Mouse (Mus musculus): ENCODE data around the gene Dus3l.

The Dus3l gene

GRCm38 (mm10) chr17:56764474-56765354 is at the start of gene Dus3l:
Gene Dus3l (plus strand): TSS chr17:56764757.
- peak; percentile 80 for ATAC-seq (ENCODE audit: insufficient number of reproducible peaks, low FRiP score, low TSS enrichment)

GRCm38 (mm10) chr17:56715360-56715759 is 49.2 kb upstream of the Dus3l start:
- ATAC-seq (ENCODE audit: insufficient number of reproducible peaks, low FRiP score, low TSS enrichment) = no peak

DNA sequence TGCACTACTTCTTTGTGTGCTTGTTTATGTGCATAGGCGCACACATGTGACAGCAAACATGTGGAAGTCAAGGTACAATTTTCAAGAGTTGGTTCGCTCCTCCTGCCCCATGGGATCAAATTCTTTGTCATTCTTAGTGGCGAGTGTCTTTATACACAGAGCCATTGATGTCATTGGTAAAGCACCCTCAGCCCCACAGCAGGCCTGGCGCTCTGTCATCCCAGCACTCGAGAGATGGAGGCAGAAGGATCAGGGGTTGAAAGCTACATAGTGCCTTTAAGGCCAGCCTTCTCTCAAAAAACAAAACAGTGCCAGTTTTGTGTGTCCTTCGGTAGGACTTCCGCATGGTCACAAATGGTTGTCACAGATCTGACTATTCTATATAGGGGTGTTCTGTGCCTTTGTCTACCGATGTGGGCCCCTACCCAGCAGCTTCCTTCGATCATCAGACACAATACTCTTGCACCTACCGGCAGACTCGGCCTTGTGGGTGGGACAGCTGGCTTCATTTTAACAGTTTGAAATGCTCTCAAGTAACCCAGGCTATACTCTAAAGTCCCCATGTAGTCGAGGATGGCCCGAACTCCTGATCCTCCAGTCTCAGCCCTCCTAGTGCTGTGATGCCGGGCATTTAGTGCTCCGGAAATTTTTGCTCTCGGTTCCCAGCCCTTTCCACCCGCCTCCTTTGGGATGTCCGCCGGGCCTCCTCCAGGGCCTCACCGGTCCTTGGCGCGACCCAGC is 48.5 kb upstream of the Dus3l start:
- peak; percentile 11; the same call in 1 of the 2 replicates for ATAC-seq (ENCODE audit: insufficient number of reproducible peaks, low FRiP score, low TSS enrichment)

DNA sequence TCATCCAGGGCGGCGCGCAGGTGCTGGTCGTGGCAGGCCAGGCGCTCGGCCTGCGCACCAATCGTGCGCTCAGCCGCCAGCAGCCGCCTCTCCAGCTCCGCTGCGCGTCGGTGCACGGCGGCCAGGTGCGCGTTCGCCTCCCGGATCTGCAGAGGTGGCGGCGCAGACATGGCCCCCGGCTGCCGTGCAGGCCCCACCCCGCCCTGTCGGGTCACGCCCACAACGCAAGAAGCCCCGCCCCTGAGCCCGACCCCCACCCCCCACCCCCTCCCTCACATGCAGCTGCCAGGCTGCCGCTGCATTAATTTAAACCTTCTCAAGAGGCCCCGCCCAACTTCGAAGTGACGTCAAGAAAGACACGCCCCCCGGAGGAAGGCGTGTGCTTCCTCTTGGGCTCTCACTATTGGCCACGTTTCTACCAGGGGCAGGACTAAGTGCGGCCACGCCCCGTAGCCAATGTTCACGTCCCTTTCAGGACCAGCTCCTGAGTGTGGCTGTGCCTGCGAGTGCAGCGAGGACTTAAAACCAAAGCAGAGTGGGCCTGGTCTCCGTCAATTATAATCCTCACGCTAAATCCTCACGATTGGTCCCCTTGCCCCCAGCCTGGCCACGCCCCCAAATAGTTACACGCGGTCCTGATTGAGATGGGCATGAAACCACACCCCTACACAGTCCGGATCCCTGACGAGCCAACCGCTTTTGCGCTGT is 47.7 kb upstream of the Dus3l start:
- ATAC-seq (ENCODE audit: insufficient number of reproducible peaks, low FRiP score, low TSS enrichment) = peak; percentile 80

DNA sequence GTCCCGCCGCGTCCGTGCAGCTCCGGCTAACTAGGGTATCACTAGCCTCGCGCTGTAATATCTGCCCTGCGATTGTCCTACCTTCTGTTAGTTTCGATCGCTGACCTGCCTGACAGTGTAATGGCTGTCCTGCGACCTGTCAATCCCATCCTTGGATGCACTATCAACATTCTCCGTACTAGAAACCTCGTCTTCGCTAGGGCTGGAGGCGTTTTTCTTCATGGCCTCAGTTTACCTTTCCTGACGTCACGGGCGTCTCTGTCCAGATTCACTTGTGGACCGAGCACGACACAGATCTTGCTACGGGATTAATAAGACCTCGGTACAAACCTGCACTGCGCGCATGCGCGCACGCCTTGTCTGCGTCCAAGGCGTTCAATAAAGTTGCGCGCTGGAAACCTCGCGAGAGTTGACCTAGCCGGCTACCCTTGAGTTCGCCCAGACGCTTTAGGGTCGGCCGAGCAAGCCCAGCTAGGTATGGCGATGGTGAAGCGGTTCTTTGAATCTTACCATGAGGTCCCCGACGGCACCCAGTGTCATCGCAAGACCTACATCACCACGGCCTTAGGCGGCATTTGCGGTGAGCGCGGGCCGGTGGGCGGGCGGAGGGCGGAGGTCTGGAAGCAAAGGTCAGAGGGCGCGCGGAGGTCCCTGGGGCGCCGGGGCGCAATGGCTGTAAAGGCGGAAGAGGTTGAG is 47.0 kb upstream of the Dus3l start, which contains the start of the genes Ndufa11 and Vmac:
Gene Ndufa11, plus strand, starts transcription at position 405 of the 696 bp plus-strand sequence.
Gene Vmac, minus strand, starts transcription at position 660 of the 696 bp plus-strand sequence.
- peak; percentile 79 for ATAC-seq (ENCODE audit: insufficient number of reproducible peaks, low FRiP score, low TSS enrichment)

DNA sequence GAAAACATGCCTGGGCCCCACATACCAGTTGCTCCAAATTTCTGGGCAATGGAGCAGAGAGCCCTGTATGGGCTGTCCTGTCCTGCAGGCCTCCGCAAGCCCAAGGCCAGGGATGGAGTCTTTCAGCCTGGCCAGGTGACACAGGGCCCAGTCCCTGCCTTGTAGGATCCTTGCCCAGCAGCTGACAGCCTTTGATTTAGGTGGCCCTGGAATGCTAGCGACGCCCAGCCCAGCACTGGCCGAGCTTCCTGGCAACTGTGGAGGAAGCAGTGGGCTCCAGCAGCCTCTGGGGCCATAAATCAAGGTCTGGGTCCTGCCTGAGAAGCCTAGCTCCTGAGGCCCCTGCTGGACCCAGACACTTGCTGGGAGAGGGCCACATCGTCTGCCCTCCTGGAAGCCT is 42.1 kb upstream of the Dus3l start:
- ATAC-seq (ENCODE audit: insufficient number of reproducible peaks, low FRiP score, low TSS enrichment) = no peak

DNA sequence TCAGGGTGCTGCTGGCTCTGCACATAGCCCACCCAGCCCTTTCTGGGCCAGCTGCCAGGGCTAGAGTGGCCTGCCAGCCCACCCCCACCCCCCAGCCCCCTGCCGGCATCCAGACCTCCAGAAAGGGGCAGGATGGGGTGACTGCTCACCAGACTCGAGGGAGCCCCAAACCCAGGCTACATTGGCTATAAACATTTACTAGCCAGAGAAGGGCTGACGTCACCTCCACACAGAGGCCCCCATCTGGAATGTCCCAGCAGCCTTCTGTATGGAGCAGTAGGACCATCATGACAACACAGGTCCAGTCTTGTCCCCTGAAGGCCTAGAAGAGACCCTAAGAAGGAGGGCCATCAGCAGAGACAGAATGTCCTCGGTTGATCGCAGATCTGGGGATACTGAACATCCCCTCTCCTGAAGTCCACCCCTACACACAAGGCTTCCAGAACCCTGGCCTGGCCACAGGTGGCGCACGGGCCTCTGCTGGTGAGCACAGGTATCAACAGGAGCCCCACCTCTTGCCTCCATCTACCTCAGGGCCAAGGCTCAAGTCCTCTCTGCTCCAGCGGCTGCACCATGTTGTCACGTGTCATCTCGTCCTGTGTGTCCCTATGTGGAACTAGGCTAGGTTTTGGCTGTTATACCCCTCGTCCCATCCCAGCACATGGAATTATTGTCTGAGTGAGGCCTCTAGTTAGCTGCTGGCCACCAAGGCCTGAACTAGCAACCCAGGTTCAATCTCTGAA is 41.0 kb upstream of the Dus3l start:
- no peak for ATAC-seq (ENCODE audit: insufficient number of reproducible peaks, low FRiP score, low TSS enrichment)

DNA sequence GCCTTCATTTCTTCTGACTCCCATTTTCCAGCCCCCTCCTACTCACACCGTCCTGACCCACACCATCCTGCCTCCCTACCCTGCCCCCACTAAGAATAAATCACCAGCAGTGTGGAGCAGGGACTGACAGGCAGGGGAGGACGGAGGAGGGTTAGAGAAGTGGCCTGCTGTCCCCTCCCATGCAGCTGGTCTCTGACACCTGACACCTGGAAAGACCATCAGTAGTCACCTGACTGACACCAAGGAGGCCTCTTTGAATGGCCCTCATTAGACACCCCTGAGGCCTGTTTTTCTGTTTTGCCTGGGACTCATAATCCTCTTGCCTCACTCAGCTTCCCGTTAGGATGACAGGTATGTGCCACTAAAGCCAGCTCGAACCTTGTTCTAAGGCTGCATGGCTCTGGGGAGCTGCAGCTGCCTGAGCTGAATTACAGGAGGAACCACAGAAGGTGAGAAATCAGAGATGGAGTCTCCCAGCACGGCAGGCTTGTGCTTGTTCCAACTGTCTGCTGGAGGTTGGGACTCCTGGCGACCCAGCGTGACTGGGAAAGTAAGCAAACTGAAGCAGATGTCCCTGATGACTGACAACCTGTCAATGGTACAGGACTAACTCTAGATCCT is 37.4 kb upstream of the Dus3l start:
- ATAC-seq (ENCODE audit: insufficient number of reproducible peaks, low FRiP score, low TSS enrichment) = no peak

GRCm38 (mm10) chr17:56727659-56728058 is 36.9 kb upstream of the Dus3l start:
- no peak for ATAC-seq (ENCODE audit: insufficient number of reproducible peaks, low FRiP score, low TSS enrichment)

DNA sequence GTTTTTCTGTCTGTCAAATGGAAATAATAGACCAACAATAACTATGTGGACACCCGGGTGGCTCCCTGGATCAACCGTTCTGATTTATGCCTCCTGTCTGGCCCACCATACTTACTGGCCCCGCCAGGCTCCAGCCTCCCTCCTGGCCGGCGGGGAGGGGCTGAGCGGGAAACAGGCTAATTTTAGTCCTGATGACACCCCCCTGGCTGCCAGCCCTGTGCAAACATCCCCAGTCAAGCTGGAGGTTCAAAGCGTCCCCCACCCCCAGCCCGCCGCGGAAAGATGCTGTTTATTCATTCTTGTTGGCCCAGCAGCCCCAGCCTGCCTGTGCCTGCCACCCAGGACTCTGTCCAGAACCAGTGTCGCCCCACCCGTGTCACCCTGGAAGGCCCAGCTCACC is 36.4 kb upstream of the Dus3l start:
- no peak for ATAC-seq (ENCODE audit: insufficient number of reproducible peaks, low FRiP score, low TSS enrichment)

- no peak for ATAC-seq (ENCODE audit: insufficient number of reproducible peaks, low FRiP score, low TSS enrichment)
These were observed 35.4 kb upstream of the Dus3l start for GRCm38 (mm10) chr17:56729151-56729550.

DNA sequence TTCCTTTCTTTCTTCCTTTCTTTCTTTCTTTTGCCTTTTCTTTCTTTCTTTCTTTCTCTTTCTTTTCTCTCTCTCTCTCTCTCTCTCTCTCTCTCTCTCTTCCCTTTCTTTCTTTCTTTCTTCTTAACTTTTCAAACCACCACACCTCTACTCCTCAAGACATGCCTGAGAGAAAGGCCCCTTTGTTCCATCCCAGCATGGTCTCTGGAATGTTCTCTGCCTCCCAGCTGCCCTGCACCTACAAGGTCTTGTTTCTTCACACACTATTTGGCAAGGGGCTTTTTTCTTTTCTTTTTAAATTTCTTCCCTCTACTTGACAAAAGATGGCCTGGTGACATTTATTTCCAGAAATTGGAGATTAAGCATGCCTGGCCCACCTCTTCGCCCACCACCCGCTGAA is 34.9 kb upstream of the Dus3l start:
- no peak for ATAC-seq (ENCODE audit: insufficient number of reproducible peaks, low FRiP score, low TSS enrichment)

GRCm38 (mm10) chr17:56736534-56736933 is 28.0 kb upstream of the Dus3l start:
- ATAC-seq (ENCODE audit: insufficient number of reproducible peaks, low FRiP score, low TSS enrichment) = no peak

- no peak for ATAC-seq (ENCODE audit: insufficient number of reproducible peaks, low FRiP score, low TSS enrichment)
These were observed 26.3 kb upstream of the Dus3l start for GRCm38 (mm10) chr17:56738221-56738620.

- no peak for ATAC-seq (ENCODE audit: insufficient number of reproducible peaks, low FRiP score, low TSS enrichment)
These were observed 24.3 kb upstream of the Dus3l start for GRCm38 (mm10) chr17:56740118-56740787.

DNA sequence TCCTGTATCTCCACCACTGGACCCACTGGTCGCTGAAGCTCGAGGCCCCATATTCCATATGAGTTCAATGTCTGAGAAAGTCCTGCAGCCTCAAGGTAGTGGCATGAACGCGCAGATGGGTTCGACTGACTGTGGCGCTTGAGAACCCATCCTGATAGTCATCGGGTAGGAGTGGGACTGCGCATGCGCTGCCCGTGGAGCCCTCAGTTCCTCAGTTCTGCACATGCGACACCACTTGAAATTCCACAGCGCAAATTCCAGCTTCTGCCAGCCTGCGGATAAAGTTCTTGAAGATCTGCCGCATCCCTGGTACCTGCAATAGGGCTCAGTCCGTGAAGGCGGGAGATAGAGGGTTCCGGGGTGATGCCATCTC is 23.8 kb upstream of the Dus3l start:
- ATAC-seq (ENCODE audit: insufficient number of reproducible peaks, low FRiP score, low TSS enrichment) = no peak

- ATAC-seq (ENCODE audit: insufficient number of reproducible peaks, low FRiP score, low TSS enrichment) = no peak
These were observed 20.4 kb upstream of the Dus3l start for GRCm38 (mm10) chr17:56744173-56744572.

DNA sequence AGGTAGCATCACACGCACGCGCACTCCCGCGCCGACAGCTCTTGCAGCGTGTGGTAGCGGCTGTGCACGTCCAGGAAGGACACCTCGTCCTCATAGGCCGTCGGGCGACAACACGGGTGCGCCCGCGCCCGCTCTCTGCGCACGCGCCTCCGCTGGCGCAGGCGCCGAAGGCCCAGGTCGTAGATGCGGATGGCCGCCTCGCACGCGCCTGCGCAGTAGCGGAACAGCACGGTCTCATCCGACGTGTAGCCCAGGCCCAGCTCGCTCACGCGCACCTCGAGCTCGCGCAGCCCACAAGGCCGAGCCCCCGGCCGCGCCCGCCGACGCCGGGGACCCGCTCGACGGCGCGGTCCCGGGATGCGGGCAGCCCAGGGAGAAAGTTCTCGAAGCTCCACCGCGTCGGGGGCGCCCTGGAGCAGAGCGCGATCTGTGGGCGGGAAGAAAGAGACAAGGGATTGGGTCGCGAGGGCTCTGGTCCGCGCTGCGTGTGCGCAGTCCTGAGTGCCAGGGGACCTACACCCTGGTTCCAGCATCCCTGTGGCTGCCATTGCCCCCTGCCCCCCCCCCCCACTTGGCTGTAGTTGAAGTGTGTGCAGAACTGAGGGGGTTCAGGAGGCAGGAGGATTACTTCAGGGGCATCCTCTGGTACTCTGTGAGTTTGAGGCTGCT is 13.0 kb upstream of the Dus3l start:
- ATAC-seq (ENCODE audit: insufficient number of reproducible peaks, low FRiP score, low TSS enrichment) = no peak

All from cerebellum, adult (tissue).